Mouse (Mus musculus): ENCODE measurements around the gene Nrip2.
A peak's percentile ranks its signal among the peaks of the same experiment; 100 is the strongest.

The Nrip2 gene

GRCm38 (mm10) chr6:128437731-128438316 is 38.7 kb downstream of the Nrip2 start:
- DNase-seq (ENCODE audit: low read depth): peak; percentile 62

DNA sequence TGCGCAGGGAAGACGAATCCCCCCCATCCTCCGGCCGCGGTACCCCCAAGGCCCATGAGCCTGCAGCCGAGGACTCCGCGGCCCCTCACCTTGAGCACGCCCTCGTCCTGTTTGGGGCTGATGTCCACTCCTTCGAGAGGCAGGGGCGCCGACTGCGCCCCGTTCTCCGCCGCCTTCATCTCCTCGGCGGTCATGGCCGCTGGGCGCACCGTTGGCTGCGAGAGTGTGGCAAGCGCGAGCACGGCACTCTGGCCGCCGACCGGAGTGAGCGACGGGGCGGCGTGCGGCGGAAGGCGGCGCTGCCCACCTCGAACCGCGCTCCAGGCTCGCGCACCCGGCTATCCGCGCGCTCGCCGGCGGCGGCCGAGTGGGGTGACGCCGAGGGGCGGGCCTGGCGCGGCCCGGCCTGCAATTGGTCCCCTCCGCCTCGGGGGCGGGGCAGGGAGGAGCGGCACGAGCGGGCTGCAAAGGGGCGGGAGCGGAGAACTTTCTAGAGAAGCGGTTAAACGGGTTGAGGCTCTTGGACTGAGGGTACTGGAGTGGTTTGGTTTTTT is 39.3 kb downstream of the Nrip2 start, which contains the start of gene Fkbp4:
Fkbp4 (minus strand) TSS at position 361 of the 554 bp plus-strand sequence.
- peak; percentile 86 for DNase-seq (ENCODE audit: low read depth)

GRCm38 (mm10) chr6:128438871-128439341 is 39.8 kb downstream of the Nrip2 start:
- DNase-seq (ENCODE audit: low read depth): no peak

GRCm38 (mm10) chr6:128440238-128440637 is 41.1 kb downstream of the Nrip2 start:
- peak; percentile 48 for DNase-seq (ENCODE audit: low read depth)

- DNase-seq (ENCODE audit: low read depth): peak; percentile 59
These were observed 46.9 kb downstream of the Nrip2 start for GRCm38 (mm10) chr6:128445761-128446535.

DNA sequence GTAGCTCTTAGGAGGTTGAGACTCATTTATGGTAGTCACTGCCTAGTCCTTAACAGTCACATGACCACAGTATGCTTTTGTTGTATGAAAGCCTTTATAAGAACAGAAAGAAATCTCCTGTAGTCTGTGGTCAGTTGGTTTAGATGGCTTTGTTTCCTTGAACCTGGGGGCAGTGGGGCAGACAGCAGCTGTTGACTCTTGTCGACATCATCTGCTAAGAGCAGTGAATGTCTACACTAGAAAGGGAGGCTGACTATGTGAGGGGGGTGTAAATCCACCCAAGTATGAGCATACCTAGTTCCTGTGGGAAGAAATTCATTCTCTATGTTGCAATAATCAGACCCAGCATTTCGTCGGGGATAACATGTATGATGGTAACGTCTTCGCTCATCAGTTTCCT is 48.0 kb downstream of the Nrip2 start:
- DNase-seq (ENCODE audit: low read depth): no peak

- DNase-seq (ENCODE audit: low read depth): no peak
These were observed 56.9 kb downstream of the Nrip2 start for GRCm38 (mm10) chr6:128455835-128456605.

- no peak for DNase-seq (ENCODE audit: low read depth)
These were observed 58.1 kb downstream of the Nrip2 start for GRCm38 (mm10) chr6:128457186-128457585.

DNA sequence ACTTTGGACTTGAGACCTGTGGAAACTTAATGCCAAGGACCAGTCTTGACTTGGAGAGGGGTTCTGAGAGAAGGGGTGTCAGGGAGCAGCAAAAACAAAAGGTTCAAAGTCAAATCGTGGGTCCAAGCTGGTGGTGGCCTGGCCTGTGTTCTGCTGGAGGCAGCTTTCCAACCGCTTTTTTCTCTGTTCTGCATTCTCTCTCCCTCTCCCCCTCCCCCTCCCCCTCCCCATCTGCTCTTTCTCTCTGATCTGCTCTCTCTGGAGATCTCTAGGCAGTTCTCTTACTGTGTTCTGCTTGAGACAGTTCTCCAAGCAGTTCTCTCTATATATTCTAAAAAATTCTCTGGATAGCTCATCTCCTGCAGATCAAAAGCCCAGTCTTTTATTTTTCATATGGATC is 61.2 kb downstream of the Nrip2 start:
- DNase-seq (ENCODE audit: low read depth): no peak

- no peak for DNase-seq (ENCODE audit: low read depth)
These were observed 61.8 kb downstream of the Nrip2 start for GRCm38 (mm10) chr6:128460729-128461503.

- DNase-seq (ENCODE audit: low read depth): no peak
These were observed 62.5 kb downstream of the Nrip2 start for GRCm38 (mm10) chr6:128461606-128462005.

- DNase-seq (ENCODE audit: low read depth): no peak
These were observed 65.9 kb downstream of the Nrip2 start for GRCm38 (mm10) chr6:128464996-128465395.
